Mouse (Mus musculus) kidney, postnatal 25 days (tissue): ENCODE measurements at regions not wholly inside any gene's neighbourhood (a gene's known extent, or its start where the extent isn't known, plus 50 kb on each side); places are given as distances from the start of the nearest gene placed in this dataset.

ENCODE experiments used
- DNase-seq, 2 experiments: peaks; one replicate each; pipeline ENCODE4 v3.0.0; 2021; ENCODE audit warnings: mixed read lengths in 2 of 2

DNA sequence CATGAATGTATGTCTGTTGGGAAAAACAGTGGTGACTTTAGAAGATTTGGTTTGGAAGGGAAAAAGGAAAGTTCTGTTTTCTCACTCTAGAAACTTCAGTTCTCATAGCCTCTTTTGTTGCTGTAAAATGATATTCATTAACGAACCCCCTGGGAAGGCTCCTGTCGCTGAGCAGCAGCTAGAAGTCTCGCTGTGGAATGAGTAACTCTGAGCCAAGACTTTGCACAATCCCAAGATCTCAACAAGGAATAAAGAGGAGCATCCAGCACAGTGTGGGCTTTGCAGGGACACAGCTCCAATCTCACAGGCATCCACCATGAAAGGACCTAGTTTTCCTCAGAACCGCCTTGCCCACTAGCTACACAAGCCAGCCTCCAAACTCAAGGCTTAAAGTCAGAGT is 233.8 kb upstream of the Pabpc6 start:
- DNase-seq = no peak

GRCm38 (mm10) chr17:9896964-9897363 is 227.4 kb upstream of the Pabpc6 start:
- no peak for DNase-seq

DNA sequence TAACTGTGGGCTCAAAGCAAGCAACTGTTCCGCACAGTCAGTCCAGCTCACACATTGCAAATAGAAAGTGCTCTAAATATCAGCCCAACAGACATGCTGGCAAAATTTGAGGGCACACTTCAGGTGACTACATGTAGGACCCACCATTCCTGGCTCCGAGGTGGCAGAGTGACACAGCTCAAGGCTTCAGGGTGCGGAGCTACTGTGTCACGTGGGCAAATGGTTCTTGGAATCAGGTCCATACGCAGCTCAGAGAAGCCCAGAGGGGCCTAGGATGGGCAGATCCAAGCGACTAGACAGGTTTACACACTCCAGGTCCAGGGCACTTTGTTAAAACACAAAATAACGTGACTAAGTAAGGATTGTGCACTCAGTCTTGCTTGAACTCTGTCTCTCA is 226.2 kb upstream of the Pabpc6 start:
- DNase-seq = peak in 1 of 2 experiments; percentile 42

- peak; percentile 72 to 91 for DNase-seq
These were observed 225.5 kb upstream of the Pabpc6 start for GRCm38 (mm10) chr17:9894828-9895685.

GRCm38 (mm10) chr17:9893966-9894365 is 224.4 kb upstream of the Pabpc6 start:
- DNase-seq = peak in 1 of 2 experiments; percentile 19

GRCm38 (mm10) chr17:9892776-9893175 is 223.3 kb upstream of the Pabpc6 start:
- DNase-seq = no peak

DNA sequence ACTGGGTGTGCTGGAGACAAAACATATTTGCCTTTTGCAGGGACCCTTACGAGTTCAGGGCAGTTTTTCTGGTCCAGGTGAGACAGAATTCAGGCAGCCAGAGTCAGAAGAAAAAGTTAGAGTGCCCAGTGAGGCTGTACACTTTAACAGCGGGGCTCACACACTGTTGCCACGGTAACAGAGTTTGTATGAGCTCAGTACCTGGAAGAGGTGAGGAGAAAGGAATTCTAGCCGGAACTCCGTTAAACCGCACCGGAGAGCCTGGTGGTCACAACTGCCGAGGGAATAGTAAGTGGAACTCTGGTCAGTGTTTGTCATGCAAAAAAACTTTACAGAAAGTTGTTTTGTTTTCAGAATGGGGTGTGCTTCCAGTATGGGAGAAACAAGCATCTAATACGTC is 222.6 kb upstream of the Pabpc6 start:
- DNase-seq = no peak

DNA sequence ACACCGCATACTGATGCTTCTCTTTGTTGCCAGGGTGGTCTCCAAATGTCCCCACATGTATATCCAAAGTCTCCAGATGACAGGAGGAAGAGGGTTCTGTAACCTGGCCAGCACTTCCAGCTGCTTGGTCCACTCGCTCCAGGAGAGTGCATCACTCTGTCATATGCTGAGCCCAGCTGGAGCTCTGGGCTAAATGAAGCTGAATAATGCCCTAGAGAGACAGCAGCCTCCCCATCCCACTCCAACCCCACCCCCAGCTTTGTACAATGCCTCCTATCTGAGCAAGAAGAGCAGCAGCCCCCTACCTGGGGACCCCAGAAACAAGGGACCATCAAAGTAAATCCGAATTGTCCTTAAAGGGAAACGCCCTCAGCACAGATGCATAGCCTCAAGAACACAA is 219.0 kb upstream of the Pabpc6 start:
- DNase-seq = no peak

- no peak for DNase-seq
These were observed 215.6 kb upstream of the Pabpc6 start for GRCm38 (mm10) chr17:9885110-9885509.

- DNase-seq = no peak
These were observed 213.2 kb upstream of the Pabpc6 start for GRCm38 (mm10) chr17:9882639-9883226.

DNA sequence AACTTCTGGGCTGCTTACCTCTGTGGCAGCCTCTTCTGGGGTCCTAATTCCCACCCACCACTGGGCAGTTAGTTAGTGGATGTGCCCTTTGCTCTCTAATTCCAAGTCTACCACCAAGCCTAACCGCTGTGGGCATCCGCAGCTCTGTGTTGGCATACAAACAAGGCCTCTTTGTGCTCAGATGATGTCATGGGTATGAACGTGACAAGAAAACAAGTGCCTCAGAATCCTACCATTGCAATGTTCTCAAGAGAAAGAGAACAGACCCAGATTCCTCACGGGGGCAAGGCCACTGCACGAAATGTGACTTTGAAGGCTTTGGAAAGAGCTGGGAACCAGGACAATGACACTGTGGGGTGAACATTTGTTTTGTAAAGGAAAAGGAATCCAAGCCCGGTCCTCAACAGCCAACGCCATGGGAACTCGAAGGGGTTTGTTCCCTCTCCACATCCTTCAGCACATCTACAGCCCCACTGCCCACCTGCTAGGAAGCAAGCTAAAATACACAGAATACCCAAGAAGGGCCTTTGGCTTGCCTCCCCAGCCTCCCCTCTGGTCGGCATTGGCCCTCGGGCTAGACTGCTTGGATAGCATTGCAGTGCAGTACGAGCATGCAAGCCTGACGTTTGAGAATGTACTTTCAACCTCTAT is 210.2 kb upstream of the Pabpc6 start:
- no peak for DNase-seq

- DNase-seq = no peak
These were observed 204.2 kb upstream of the Pabpc6 start for GRCm38 (mm10) chr17:9873695-9874094.

DNA sequence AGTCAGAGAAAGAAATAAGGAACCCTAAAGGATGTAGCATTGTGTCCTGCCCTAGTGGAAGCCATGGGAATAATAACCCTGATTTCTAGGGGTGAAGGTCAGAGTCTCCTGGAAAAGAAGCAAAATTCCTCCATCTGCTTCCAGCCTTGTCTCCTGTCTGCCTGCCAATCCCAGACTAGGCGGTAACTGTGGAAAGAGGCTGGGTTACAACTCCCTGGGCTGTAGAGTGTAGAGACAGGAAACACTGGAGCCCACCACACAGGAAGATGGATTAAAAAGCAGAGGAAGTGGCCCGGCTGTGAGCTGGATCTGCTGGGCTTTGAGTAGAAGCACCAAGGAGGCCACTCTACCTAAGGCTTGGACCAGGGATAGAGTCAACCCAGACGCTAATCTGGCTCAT is 200.7 kb upstream of the Pabpc6 start:
- DNase-seq = no peak

DNA sequence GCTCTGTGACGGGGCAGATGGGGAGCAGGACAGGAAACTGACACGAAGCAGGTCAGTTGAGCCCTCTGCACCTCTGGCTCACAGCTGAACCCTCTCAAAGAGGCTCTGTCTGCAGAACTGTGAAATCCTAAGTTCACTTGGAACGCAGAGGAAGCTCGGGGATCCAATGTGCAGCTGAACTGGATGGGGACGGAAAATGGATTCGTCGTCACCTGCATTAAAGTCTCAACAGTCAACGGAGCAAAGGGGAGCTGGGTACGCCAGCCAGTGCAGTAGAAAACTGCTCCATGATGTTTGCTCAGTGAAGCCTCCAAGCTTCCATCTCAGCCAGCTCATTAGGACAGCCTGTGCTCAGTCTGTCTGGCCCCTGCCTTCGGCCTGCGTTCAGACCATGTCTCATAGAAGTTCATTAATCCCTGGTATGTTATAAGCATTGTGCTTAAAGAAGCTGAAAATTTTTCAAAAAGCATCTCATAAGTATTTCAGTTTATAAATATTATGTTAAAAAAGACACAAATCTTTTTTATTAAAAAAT is 199.3 kb upstream of the Pabpc6 start:
- no peak for DNase-seq

DNA sequence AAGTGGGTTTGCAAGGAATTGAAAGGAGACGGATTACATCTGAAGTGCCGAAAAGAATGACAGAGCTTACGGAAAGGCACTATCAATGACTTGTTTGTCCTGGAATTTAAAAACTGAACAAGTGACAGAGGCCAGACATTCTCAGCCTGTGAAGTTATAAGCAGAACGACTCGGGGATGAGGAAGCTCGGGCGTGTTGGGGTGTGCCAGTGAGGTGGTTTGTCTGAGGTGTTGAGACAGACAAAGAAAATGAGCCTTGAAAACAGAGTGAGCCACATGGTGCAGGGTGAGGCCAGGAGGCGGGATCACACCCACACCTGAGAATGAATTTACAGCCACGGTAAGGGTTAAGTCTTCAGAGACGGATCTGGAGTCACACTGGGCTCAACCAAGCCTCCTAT is 194.7 kb upstream of the Pabpc6 start:
- DNase-seq = no peak

- DNase-seq = no peak
These were observed 192.7 kb upstream of the Pabpc6 start for GRCm38 (mm10) chr17:9861923-9862854.

DNA sequence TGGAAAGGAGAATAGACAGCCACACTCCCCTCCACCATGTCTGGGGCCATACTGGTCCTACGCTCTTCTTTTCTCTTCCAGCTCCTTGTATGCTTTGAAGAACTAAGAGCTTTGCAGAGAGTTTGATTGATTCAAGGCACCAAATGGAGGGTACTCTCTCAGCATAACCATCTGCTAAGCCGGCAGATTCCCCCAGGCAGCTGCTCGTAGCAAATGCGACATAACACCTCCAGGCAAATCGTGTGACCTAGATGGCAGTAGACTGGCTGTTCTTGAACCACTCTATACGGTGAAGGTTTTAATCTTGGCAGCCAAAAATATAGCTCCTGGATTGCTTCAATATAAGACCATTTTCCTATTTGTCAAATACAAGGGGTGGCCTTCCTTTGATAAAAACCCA is 191.8 kb upstream of the Pabpc6 start:
- no peak for DNase-seq

- DNase-seq = no peak
These were observed 179.2 kb upstream of the Pabpc6 start for GRCm38 (mm10) chr17:9848559-9849357.

DNA sequence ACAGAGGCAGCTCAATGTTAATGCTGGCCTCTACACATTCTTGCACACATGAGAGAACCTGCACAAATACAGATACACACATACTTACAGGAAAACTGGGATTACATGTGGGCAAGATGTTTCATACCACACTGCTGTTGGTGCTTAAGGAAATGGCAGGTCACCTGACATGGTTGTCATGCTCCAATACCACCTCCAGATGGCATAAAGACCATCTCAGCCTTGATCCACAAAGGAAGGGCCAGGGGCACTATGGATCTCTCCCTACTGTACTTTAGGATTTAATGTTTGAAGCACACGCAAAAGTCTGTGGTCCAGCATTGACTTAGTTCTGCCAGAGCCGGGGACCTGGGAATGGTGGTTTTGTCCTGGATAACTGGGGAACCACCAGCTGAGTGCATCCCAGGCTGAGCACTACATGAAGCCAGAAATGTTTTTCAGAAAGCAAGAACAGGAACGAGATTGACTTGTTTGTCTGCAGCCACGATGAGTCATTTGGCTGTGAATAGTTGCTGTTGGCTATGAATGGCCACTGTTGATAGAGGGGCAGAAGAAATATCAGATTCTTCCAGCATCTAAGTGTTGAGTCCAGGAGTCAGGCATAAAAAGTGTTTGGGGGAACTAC is 176.0 kb upstream of the Pabpc6 start:
- DNase-seq = no peak

GRCm38 (mm10) chr17:9841103-9841502 is 171.6 kb upstream of the Pabpc6 start:
- no peak for DNase-seq

GRCm38 (mm10) chr17:9839256-9839655 is 169.7 kb upstream of the Pabpc6 start:
- no peak for DNase-seq
